Mouse (Mus musculus) cortical plate, adult 2 months (tissue): ENCODE data around the gene Psg19.

Source experiments
- CTCF ChIP-seq: fragments of 200-500 bp; IDR thresholded peaks from 2 replicates; pipeline ENCODE4 v1.5.1; 2011; ENCODE audit warnings: mild to moderate bottlenecking, control low read depth, low read length; ENCODE audit not compliant: insufficient read depth; ENCODE audit errors: extremely low read depth
- POLR2A ChIP-seq: fragments of 200-500 bp; IDR thresholded peaks from 2 replicates; pipeline ENCODE4 v1.6.1; 2011; ENCODE audit warnings: mild to moderate bottlenecking, low read length, control low read depth; ENCODE audit not compliant: insufficient read depth; ENCODE audit errors: extremely low read depth

DNA sequence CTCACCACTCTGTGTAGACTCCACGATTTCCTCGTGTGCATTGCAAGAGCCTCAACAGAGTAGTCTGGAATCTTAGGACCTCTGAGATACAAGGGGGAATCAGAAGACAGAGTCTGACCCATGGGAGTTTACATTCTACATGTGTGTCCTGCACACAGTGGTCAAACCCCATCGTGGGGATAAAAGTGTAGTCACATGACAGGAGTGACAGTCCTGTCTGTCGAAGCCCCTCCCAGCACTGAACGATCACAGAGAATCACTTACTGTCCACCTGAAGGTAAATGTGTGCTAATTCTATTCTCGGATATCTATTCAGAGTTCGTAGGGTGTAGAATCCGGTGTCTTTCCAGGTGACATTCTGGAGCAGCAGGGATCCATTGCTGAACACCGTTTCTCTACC lies 20.0 kb upstream of the Psg19 start:
- TF ChIP-seq POLR2A (no peak), CTCF (no peak)
